Mouse (Mus musculus) lung, postnatal 0 days (tissue): Measurements from ENCODE around the gene Col1a1. TPM values are rescaled to one million over a fixed set of nuclear protein-coding genes. Genes with fewer than 3 reads are reported as not detected.

ENCODE experiments used
- ATAC-seq: fragments of 200-750 bp; cut with Nextera tagmentation; 2 replicates; pipeline ENCODE4 v1.8.0; 2017; ENCODE audit warnings: moderate library complexity
- DNase-seq: peaks from one replicate; pipeline ENCODE4 v3.0.0-alpha.2; 2016; ENCODE audit warnings: low spot score
- H3K27ac ChIP-seq: fragments of 300-500 bp; sonication (generic); 2 replicates; pipeline ENCODE4 v1.5.1; 2014; ENCODE audit warnings: antibody characterized with exemption, mild to moderate bottlenecking, low read length, mixed read lengths
- H3K27me3 ChIP-seq: fragments of 300-500 bp; sonication (generic); replicated peaks from 2 replicates; pipeline ENCODE4 v1.6.1; 2014; ENCODE audit warnings: low read length, mixed read lengths; ENCODE audit not compliant: insufficient read depth
- H3K36me3 ChIP-seq: fragments of 300-500 bp; sonication (generic); 2 replicates; pipeline ENCODE4 v1.6.1; 2014; ENCODE audit warnings: low read length, mixed read lengths; ENCODE audit not compliant: insufficient read depth
- H3K4me1 ChIP-seq: fragments of 300-500 bp; sonication (generic); 2 replicates; pipeline ENCODE4 v1.6.1; 2014; ENCODE audit warnings: antibody characterized with exemption, low read depth, low read length, mixed read lengths; ENCODE audit not compliant: insufficient read depth
- H3K4me2 ChIP-seq: fragments of 300-500 bp; sonication (generic); replicated peaks from 2 replicates; pipeline ENCODE4 v1.6.1; 2014; ENCODE audit warnings: low read depth, mild to moderate bottlenecking, low read length, moderate library complexity, mixed read lengths
- H3K4me3 ChIP-seq: fragments of 300-500 bp; sonication (generic); 2 replicates; pipeline ENCODE4 v1.5.1; 2014; ENCODE audit warnings: low read depth, low read length
- H3K9ac ChIP-seq: fragments of 300-500 bp; sonication (generic); replicated peaks from 2 replicates; pipeline ENCODE4 v1.6.1; 2014; ENCODE audit warnings: low read depth, mild to moderate bottlenecking
- H3K9me3 ChIP-seq: fragments of 300-500 bp; sonication (generic); 2 replicates; pipeline ENCODE4 v1.6.1; 2016; ENCODE audit warnings: low read length, mixed read lengths
- CTCF ChIP-seq: IDR thresholded peaks from 2 replicates; pipeline ENCODE4 v1.5.1; 2016; ENCODE audit warnings: antibody characterized with exemption, mild to moderate bottlenecking
- EP300 ChIP-seq: IDR thresholded peaks from 2 replicates; pipeline ENCODE4 v1.6.1; 2016; ENCODE audit warnings: antibody characterized with exemption, mild to moderate bottlenecking, control low read depth
- WGBS: fragments of 180-500 bp; shearing (Covaris S2); extraction: QIAGEN DNeasy Blood & Tissue Kit; methylation state at CpG from one replicate; pipeline ENCODE4 v1.1.7; 2014; 5-methylcytosine and 5-hydroxymethylcytosine counted together
- polyA plus RNA-seq: library from polyadenylated mRNA; unstranded; fragments of >200 nt; fragmentation: Nextera tagmentation; extraction: Ambion mirVana; gene quantifications from 2 replicates; pipeline ENCODE4 v1.2.1, GENCODE M21; 2015

The Col1a1 gene
- polyA plus RNA-seq, 1 experiment from 2014 or later = 478 TPM

- Histone ChIP-seq H3K27ac (no peak overlapping the region), H3K4me1 (no peaks in the 10 kb centered on the region), H3K4me2 (no peak overlapping the region), H3K27me3 (no peaks in the 10 kb centered on the region), H3K4me3 (no peak overlapping the region), H3K9me3 (no peaks in the 10 kb centered on the region), H3K36me3 (no peaks in the 10 kb centered on the region), H3K9ac (no peak overlapping the region)
- DNase-seq (peak; percentile 79), ATAC-seq (peak; percentile 75)
- 42% methylated on average over 14 of the region's 15 CpGs for WGBS
- peak; percentile 94 for TF ChIP-seq CTCF
- TF ChIP-seq EP300 = no peak
Observed at GRCm38 (mm10) chr11:94970210-94970943, 34.4 kb downstream of the Col1a1 start.

GRCm38 (mm10) chr11:94971895-94972615 is 36.0 kb downstream of the Col1a1 start:
- Histone ChIP-seq H3K4me3 (no peak overlapping the region), H3K9ac (no peak overlapping the region), H3K36me3 (no peaks in the 10 kb centered on the region)

GRCm38 (mm10) chr11:94972887-94973286 is 36.9 kb downstream of the Col1a1 start:
- H3K27ac ChIP-seq = no peak overlapping the region
- no peaks in the 10 kb centered on the region for H3K36me3 ChIP-seq
- 61% methylated on average over 5 of the region's 5 CpGs for WGBS
- H3K9me3 ChIP-seq = no peaks in the 10 kb centered on the region
- no peak overlapping the region for H3K4me3 ChIP-seq
- H3K9ac ChIP-seq = no peak overlapping the region
- no peaks in the 10 kb centered on the region for H3K27me3 ChIP-seq
- no peaks in the 10 kb centered on the region for H3K4me1 ChIP-seq
- no peak overlapping the region for H3K4me2 ChIP-seq
- ATAC-seq (no peak), DNase-seq (no peak)
- TF ChIP-seq EP300 = no peak
- no peak for TF ChIP-seq CTCF

More at GRCm38 (mm10) chr11:94971895-94972615, 36.0 kb downstream of the Col1a1 start:
- Histone ChIP-seq H3K4me2 (no peak overlapping the region), H3K27ac (no peak overlapping the region), H3K4me1 (no peaks in the 10 kb centered on the region), H3K27me3 (no peaks in the 10 kb centered on the region), H3K9me3 (no peaks in the 10 kb centered on the region)
- DNase-seq = no peak
- ATAC-seq = no peak
- TF ChIP-seq EP300 = no peak
- no peak for TF ChIP-seq CTCF
- 62% methylated on average over 16 of the region's 16 CpGs for WGBS

DNA sequence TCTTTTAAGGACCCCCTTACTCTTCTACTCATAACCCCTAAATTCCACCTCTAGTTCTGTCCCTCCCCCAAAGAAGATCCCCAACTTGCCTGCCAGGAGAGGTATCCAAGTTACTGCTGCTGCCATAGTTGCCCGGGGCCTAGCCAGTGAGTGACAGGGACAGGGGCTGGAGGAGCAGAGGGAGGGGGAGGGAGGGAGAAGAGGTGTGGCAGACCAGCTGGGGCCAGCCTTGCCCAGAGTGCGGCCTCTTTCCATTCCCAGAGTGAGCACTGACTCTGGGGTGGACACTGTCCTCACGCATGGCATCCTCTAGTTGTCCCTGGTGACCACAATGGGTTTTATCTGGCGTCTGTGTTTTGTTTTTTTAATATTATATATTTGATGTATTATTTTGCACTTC is 37.3 kb downstream of the Col1a1 start:
- Histone ChIP-seq H3K27ac (no peak overlapping the region), H3K27me3 (no peaks in the 10 kb centered on the region), H3K9me3 (no peaks in the 10 kb centered on the region), H3K36me3 (no peaks in the 10 kb centered on the region), H3K9ac (no peak overlapping the region), H3K4me1 (no peaks in the 10 kb centered on the region), H3K4me2 (no peak overlapping the region), H3K4me3 (no peak overlapping the region)
- TF ChIP-seq EP300 (no peak), CTCF (no peak)
- WGBS = 59% methylated on average over 4 of the region's 4 CpGs
- DNase-seq (no peak), ATAC-seq (no peak)

DNA sequence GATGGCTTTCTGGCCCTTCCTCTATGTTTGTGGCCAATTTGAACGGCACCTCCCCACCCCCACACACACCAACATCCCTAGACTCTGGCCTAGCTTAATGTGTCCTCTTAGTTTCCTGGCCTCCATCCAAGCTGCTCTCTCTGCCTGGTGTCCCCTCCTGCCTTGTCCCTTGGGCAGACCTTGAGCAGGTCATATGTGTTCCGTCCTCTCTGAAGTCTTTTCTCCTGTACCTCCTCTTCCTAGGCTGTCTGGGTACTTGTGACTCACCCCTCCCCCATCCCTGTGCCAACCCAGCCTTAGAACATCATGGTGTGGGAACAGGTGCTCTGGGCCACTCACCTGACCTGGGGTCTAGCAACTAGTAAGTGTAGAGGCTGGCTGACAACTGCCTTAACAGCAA is 38.9 kb downstream of the Col1a1 start:
- no peaks in the 10 kb centered on the region for H3K36me3 ChIP-seq
- TF ChIP-seq EP300 = no peak
- no peak for TF ChIP-seq CTCF
- DNase-seq (no peak), ATAC-seq (no peak)
- no peak overlapping the region for H3K9ac ChIP-seq
- no peaks in the 10 kb centered on the region for H3K4me1 ChIP-seq
- H3K4me3 ChIP-seq = no peak overlapping the region
- 54% methylated on average over 2 of the region's 2 CpGs for WGBS
- no peak overlapping the region for H3K27ac ChIP-seq
- H3K9me3 ChIP-seq = no peaks in the 10 kb centered on the region
- H3K27me3 ChIP-seq = no peaks in the 10 kb centered on the region
- H3K4me2 ChIP-seq = no peak overlapping the region

DNA sequence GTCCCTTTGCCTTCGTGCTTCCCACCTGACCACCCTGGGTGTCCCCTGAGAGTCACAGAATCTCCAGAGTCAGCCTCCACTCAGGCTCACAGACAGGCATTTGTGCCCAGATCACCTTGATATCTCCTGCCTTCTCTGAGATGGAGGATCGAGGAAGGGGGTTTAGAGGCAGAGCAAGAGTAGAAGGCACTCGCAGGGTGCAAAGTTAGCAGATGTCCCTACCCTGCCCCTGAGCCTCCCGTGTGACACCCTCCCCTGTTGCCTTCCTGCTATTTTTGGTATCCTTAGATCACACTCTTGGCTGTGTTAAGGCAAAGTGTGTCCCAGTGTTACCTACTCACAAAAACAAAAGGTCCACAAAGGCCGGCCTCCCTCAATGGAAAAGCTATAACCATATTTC is 40.2 kb downstream of the Col1a1 start, which contains the start of gene Sgca:
Gene Sgca (minus strand): TSS at position 129 of the 400 bp plus-strand sequence.
- ATAC-seq (no peak), DNase-seq (no peak)
- WGBS = 64% methylated on average over 5 of the region's 5 CpGs
- Histone ChIP-seq H3K36me3 (no peaks in the 10 kb centered on the region), H3K27me3 (no peaks in the 10 kb centered on the region), H3K9ac (no peak within 1 kb of the TSS), H3K4me3 (no peak within 1 kb of the TSS), H3K9me3 (no peaks in the 10 kb centered on the region), H3K4me2 (no peak within 1 kb of the TSS), H3K27ac (no peak within 1 kb of the TSS), H3K4me1 (no peaks in the 10 kb centered on the region)
- TF ChIP-seq CTCF = no peak
- TF ChIP-seq EP300 = no peak
